Mouse (Mus musculus) heart, embryonic 10.5 days (tissue): ENCODE data around the gene Aifm3. TPM values are rescaled to one million over a fixed set of nuclear protein-coding genes. Genes with fewer than 3 reads are reported as not detected.
"Not testable (repeated sequence)": the region's sequence is repeated elsewhere in the genome, so short reads cannot be mapped to it uniquely, and the experiment has no call there.

Source experiments
- DNase-seq: peaks from one replicate; pipeline ENCODE4 v3.0.0-alpha.2; 2017; ENCODE audit warnings: low spot score
- H3K27ac ChIP-seq: fragments of 300-500 bp; sonication (generic); 2 replicates; pipeline ENCODE4 v1.5.1; 2016; ENCODE audit warnings: mild to moderate bottlenecking
- H3K27me3 ChIP-seq: fragments of 300-500 bp; sonication (generic); 2 replicates; pipeline ENCODE4 v1.6.1; 2016; ENCODE audit warnings: mild to moderate bottlenecking; ENCODE audit not compliant: poor library complexity, insufficient read depth, severe bottlenecking
- H3K36me3 ChIP-seq: fragments of 300-500 bp; sonication (generic); 2 replicates; pipeline ENCODE4 v1.6.1; 2016; ENCODE audit warnings: mild to moderate bottlenecking, moderate library complexity
- H3K4me1 ChIP-seq: fragments of 300-500 bp; sonication (generic); 2 replicates; pipeline ENCODE4 v1.6.1; 2016; ENCODE audit warnings: mild to moderate bottlenecking
- H3K4me3 ChIP-seq: fragments of 300-500 bp; sonication (generic); 2 replicates; pipeline ENCODE4 v1.5.1; 2016; ENCODE audit warnings: mild to moderate bottlenecking, moderate library complexity
- H3K9me3 ChIP-seq: fragments of 300-500 bp; sonication (generic); 2 replicates; pipeline ENCODE4 v1.6.1; 2016; ENCODE audit warnings: mild to moderate bottlenecking, moderate library complexity
- WGBS: fragments of 180-500 bp; shearing (Covaris S2); methylation state at CpG from one replicate; pipeline ENCODE4 v1.1.7; 2016; 5-methylcytosine and 5-hydroxymethylcytosine counted together
- polyA plus RNA-seq: library from polyadenylated mRNA; unstranded; fragments of >200 nt; fragmentation: Nextera tagmentation; extraction: Ambion mirVana; gene quantifications from 2 replicates; pipeline ENCODE4 v1.2.1, GENCODE M21; 2016

Gene Aifm3
- polyA plus RNA-seq, 1 experiment from 2014 or later = 0.97 TPM

DNA sequence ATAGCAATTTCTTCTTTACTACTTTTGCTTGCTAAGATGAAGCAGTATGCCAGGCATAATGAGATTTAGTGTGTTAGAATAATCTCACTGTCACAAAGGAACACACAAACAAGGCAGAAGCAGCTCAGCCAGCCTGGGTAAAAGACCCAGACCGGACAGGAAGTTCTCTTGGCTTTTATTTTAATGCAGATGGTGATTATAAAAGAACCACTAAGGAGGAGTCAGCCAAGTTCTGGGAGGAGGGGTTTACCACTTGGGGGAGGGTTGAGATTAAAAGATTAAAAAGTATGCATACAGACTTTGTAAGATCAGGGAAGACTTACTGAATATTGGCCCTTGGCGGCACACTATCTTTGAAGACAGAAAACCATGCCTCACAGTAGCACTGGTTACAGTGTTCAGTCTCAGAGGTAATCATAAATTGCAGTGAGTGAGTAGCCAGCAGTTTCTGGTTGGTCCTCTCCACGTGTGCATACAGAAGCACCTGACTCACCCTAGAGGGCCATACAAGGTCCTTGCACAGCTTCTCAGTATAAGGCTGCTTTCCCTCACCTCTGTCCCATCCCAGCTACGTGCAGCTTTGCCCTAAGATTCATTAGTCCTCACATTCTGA, 11.0 kb upstream of the Aifm3 start:
- Histone ChIP-seq H3K4me1 (no peaks in the 10 kb centered on the region), H3K9me3 (no peaks in the 10 kb centered on the region)

DNA sequence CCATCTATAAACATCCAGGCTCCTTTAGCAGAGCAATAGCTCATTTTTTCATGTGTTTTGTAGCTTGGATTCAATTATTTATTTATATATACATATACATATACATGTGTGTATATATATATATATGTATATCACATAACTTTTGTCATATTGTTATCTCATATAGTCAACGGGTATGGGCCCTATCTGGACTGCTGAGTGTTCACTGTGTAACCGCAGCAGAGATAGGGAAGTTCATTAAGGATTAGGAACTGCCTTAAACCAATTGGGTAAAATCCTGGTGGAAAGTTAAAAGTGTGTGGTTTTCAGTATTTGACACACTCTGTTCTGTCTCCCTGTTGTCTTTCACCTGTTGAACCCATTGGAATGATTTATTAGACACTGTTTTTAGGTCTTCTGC, 7.9 kb upstream of the Aifm3 start:
- Histone ChIP-seq H3K27me3 (no peaks in the 10 kb centered on the region), H3K36me3 (peaks cover 44% of the 10 kb centered on the region), H3K4me1 (peaks cover 9% of the 10 kb centered on the region), H3K27ac (no peak overlapping the region), H3K9me3 (no peaks in the 10 kb centered on the region), H3K4me3 (no peak overlapping the region)
- WGBS = 80% methylated on average over 2 of the region's 2 CpGs
- no peak for DNase-seq

More for the DNA sequence above, 11.0 kb upstream of the Aifm3 start:
- no peaks in the 10 kb centered on the region for H3K27me3 ChIP-seq
- H3K27ac ChIP-seq = no peak overlapping the region
- H3K36me3 ChIP-seq = peaks cover 31% of the 10 kb centered on the region
- WGBS = 83% methylated on average over 4 of the region's 4 CpGs
- H3K4me3 ChIP-seq = no peak overlapping the region
- DNase-seq = no peak

DNA sequence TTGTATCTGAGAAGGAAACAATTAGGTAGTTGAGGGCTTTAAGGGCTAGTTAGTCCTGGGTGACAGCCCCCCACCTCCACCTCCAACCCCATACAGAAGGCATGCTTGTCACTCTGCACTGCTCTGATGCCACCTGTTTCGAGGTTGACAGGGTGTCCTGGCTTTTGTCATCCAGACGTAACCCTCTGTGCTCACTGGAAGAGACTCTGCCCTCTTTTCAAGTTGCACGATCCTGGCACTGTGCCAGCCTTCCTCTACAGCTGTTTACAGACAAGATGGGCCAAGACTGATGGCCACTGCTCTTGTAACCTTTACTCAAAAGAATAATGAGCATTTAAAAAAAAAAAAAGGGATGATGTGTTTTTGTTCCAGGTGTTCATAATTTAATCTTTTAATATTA, 2.9 kb upstream of the Aifm3 start:
- H3K27ac ChIP-seq = no peak overlapping the region
- DNase-seq = no peak
- H3K9me3 ChIP-seq = no peaks in the 10 kb centered on the region
- H3K4me3 ChIP-seq = no peak overlapping the region
- H3K4me1 ChIP-seq = peaks cover 27% of the 10 kb centered on the region
- H3K36me3 ChIP-seq = peaks cover 48% of the 10 kb centered on the region
- WGBS = 27% methylated on average over 3 of the region's 3 CpGs
- H3K27me3 ChIP-seq = peaks cover 21% of the 10 kb centered on the region

DNA sequence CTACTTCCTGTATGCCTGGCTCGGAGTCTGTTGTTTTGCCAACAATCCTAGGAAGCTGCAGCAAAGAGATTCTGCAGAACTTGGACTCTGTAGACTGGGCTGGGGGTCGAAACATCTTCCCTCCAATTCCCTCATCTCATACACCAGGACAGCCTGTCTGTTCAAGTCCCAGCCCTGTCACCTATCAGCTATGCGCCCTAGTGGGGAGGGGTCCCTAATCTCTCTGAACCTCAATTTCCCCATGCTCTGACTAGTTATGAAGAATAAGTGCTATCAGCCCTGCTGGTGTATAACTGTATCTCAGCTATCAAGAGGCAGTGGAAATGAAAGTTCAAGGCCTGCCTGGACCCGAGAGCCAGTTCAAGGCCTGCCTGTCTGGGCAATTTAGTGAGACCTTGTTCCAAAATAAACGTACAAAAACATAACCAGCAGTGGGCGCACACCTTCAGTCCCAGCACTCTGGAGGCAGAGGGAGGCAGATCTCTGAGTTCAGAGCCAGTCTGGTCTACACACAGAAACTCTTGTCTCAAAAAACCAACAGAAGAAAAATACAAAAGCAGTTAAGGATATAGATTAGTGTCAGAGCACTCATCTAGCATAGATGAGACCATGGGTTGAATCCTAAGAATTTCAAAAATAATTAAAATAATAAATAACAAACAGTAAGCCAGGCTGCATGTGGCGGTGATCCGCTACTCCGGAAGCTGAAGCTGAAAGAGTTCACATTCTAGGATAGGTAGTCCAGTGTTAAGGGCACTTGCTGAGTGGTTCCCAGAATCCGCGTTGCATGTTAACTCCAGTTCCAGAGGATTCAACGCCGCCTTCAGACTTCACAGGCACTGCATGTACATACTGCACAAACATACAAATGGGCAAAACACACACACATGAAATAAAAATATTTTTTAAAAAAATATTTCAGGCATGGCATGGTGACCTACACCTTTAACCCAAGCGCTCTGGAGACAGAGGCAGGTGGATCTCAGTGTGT, 638 bp upstream of the Aifm3 start:
- Histone ChIP-seq H3K36me3 (peaks cover 35% of the 10 kb centered on the region), H3K4me3 (peak overlapping the region; percentile 64), H3K4me1 (peaks cover 27% of the 10 kb centered on the region), H3K27me3 (peaks cover 38% of the 10 kb centered on the region), H3K9me3 (no peaks in the 10 kb centered on the region), H3K27ac (no peak overlapping the region)
- DNase-seq = peak; percentile 66
- 48% methylated on average over 14 of the region's 14 CpGs for WGBS

DNA sequence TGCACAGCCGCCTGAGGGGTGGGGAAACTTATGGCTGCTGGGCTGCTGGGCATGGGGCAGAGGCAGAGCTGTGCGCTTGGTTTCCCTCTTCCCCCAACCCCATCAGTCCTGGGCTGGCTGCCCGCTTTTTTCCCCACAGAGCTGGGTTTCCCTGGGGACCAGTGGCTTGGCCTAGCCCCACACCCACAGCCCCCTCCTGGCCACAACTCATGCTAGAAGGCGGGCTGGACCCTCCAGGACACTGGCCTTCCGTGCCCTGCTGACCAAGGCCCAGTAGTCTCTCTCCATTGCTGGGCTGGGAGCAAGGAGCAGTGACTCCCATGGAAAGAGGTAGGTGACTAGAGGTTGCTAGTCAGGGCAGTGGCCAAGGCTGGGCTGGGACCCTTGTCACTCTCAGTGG, 1.7 kb downstream of the Aifm3 start:
- peaks cover 14% of the 10 kb centered on the region; the same call in 1 of the 2 replicates for H3K36me3 ChIP-seq
- 78% methylated on average over 5 of the region's 5 CpGs for WGBS
- no peak for DNase-seq
- H3K4me3 ChIP-seq = no peak overlapping the region
- no peak overlapping the region for H3K27ac ChIP-seq
- H3K9me3 ChIP-seq = no peaks in the 10 kb centered on the region
- H3K4me1 ChIP-seq = peaks cover 21% of the 10 kb centered on the region
- peaks cover 38% of the 10 kb centered on the region for H3K27me3 ChIP-seq

DNA sequence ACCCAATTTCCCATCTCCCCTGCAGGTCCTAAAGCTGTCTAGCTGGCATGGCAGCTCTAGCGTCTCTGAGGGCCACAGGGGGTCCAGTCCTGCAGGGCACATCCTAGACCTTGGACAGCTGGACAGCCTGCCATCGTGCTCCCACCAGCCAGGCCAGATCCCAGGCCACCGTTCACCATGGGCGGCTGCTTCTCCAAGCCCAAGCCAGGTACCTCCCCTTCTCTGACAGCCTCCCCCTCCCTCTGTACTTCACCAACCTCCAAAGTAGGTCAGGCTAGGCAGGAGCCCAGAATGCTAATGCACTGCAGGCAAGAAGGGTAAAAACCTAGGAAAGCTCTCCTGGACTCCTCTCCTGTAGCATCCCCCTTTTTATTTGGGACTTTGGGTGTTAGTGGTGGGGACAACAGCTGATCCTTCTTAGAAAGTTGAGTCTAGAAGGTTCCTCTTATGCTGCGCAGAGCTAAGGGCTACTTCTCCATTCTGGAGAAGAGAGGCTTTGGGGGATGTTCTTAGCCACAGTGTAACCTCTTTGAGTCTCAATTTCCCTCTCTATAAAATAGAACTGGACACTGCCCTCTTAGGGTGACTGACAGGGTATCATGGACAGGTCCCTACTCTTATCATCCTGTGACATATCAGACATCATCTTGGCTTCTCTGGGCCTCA, 2.6 kb downstream of the Aifm3 start:
- peaks cover 38% of the 10 kb centered on the region for H3K27me3 ChIP-seq
- H3K36me3 ChIP-seq = peaks cover 9% of the 10 kb centered on the region; the same call in 1 of the 2 replicates
- 65% methylated on average over 5 of the region's 5 CpGs for WGBS
- no peak for DNase-seq
- no peak overlapping the region for H3K4me3 ChIP-seq
- no peak overlapping the region for H3K27ac ChIP-seq
- H3K9me3 ChIP-seq = no peaks in the 10 kb centered on the region
- H3K4me1 ChIP-seq = peaks cover 24% of the 10 kb centered on the region

DNA sequence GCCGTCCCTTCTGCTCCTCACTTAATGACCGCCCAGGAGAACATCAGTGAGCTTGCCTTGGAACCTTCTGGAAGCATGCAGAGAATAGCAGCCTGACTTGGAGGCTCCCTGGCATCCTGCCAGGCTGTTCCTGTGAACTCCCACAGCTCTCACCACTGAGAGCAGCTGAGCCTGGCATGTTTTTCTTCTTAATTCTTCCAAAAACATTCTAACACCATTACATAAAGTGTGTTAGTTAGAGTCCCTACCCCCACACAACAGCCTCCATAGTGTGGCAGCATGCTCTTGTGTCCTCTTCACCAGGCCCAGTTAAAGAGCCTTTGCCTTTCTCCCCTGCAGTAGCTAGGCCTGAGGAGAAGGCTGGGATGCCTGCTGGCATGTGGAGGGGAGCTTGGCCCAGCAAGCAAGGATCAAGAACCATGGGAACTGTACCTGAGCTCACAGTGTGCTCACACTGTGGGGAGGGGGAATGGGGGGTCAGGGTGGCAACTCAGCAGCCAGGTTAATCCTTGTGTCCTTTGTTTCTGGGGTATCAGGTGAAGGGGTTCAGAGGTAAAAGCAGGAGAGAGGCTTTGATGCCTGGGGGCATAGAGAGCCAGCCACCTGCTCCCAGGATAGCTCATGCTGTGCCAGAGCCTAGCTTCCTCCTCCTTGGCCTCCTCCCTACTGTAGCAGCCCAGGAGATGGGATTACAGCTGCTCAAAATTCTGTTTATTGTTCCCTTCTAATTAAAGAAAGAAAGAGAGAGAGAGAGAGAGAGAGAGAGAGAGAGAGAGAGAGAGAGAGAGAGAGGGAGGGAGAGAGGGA, 7.3 kb downstream of the Aifm3 start:
- no peak for DNase-seq

DNA sequence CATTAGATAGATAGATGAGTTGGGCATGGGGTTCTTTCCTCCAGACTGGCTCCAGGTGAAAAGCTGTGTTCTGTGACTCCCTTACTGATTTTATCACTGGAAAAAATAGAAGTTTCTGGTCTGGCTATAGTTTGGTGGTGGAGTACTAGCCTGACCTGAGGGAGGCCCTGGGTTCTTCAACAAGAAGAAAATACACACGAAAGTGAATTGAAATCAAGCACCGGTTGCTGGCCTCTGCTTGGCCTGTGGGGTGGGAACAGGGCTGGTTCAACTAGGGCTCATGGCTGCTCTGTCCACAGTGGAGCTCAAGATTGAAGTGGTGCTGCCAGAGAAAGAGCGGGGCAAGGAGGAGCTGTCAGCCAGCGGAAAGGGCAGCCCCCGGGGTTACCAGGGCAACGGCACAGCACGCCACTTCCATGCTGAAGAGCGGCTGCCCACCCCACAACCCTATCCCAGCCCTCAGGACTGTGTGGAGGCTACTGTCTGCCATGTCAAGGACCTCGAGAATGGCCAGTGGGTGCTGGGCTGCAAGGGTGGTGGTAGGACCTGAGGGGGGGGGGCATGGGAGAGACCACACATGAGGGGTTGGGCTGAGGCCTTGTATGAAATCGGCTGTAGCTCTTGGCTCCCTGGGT, 10.0 kb downstream of the Aifm3 start:
- Histone ChIP-seq H3K4me1 (peaks cover 23% of the 10 kb centered on the region), H3K27me3 (0 out of 2 replicates have a peak, but pooled peaks cover 8% of the 10 kb centered on the region), H3K27ac (no peak overlapping the region), H3K9me3 (no peaks in the 10 kb centered on the region), H3K36me3 (no peaks in the 10 kb centered on the region), H3K4me3 (no peak overlapping the region)
- DNase-seq = no peak
- 36% methylated on average over 10 of the region's 10 CpGs for WGBS

More for the DNA sequence above, 7.3 kb downstream of the Aifm3 start:
- peaks cover 15% of the 10 kb centered on the region for H3K27me3 ChIP-seq
- H3K4me1 ChIP-seq = peaks cover 17% of the 10 kb centered on the region
- no peaks in the 10 kb centered on the region for H3K9me3 ChIP-seq
- no peak overlapping the region for H3K4me3 ChIP-seq
- no peaks in the 10 kb centered on the region for H3K36me3 ChIP-seq
- 55% methylated on average over 2 of the region's 2 CpGs for WGBS
- no peak overlapping the region; the same call in 1 of the 2 replicates for H3K27ac ChIP-seq

DNA sequence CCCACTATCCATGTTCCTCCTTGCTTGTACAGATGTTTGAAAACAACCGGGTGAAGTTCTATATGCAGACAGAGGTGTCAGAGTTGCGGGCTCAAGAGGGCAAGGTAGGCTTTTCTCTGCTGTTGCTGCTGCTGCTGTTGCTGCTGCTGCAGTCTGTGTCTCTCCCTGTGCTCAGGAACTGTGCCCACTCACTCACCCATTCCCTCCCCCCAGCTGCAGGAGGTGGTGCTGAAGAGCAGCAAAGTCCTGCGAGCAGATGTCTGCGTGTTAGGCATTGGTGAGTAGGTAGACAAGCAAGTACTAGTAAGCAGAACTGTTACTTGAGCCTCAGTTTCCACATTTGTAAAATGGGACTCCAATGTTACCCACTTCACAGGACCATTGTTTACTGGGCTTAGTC, 13.3 kb downstream of the Aifm3 start:
- 57% methylated on average over 4 of the region's 4 CpGs for WGBS
- peaks cover 17% of the 10 kb centered on the region for H3K4me1 ChIP-seq
- no peaks in the 10 kb centered on the region for H3K9me3 ChIP-seq
- no peak for DNase-seq
- H3K27me3 ChIP-seq = peaks cover 22% of the 10 kb centered on the region; the same call in 1 of the 2 replicates
- no peak overlapping the region for H3K4me3 ChIP-seq
- H3K36me3 ChIP-seq = no peaks in the 10 kb centered on the region
- H3K27ac ChIP-seq = peak overlapping the region; percentile 47

DNA sequence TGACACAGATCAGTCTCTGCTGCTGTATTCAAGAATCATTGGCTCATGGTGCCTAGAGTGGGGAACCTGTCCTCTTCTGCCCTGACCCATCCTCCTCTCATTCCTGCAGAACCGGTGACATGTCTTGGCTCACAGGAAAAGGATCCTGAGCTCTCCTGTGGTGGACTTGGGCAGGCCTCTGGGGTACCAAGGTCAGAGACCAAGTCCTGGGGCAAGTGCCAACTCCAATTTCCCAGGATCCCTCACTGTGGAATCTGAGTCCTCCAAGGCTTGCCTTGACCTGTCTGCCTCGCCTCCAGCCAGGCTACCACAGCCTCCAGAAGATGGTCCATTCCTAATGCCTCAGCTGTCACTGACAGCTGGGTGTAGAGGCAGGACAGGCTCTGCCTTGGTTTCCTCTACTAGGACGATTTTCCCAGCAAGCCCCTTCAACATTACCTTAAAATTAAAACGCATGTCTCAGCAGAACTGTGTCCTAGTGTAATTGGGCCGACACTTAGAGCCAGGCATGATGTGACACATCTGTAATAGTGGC, 17.7 kb downstream of the Aifm3 start:
- Histone ChIP-seq H3K9me3 (no peaks in the 10 kb centered on the region), H3K27ac (no peak overlapping the region), H3K4me1 (peaks cover 20% of the 10 kb centered on the region), H3K36me3 (peaks cover 11% of the 10 kb centered on the region), H3K4me3 (no peak overlapping the region), H3K27me3 (peaks cover 22% of the 10 kb centered on the region; the same call in 1 of the 2 replicates)
- no peak for DNase-seq
- 81% methylated on average over 5 of the region's 5 CpGs for WGBS

DNA sequence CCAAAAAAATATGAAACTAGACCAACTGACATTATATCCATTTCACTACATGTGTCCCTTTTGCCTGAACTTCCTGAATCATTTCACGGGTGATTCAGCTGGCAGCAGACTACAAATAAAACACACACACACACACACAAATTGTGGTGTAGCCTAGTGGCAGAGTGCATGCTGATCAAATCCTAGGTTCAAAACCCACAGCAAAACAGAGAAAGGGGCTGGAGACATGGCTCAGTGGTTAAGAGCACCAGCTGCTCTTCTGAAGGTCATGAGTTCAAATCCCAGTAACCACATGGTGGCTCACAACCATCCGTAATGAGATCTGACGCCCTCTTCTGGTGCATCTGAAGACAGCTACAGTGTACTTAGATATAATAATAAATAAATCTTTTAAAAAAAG, 18.6 kb downstream of the Aifm3 start:
- peak overlapping the region; percentile 86 for H3K4me3 ChIP-seq
- H3K36me3 ChIP-seq = peaks cover 20% of the 10 kb centered on the region
- WGBS = 30% methylated on average over 3 of the region's 3 CpGs
- H3K4me1 ChIP-seq = peaks cover 13% of the 10 kb centered on the region
- DNase-seq, H3K9me3 ChIP-seq: not testable (repeated sequence)
- H3K27me3 ChIP-seq = peaks cover 22% of the 10 kb centered on the region; the same call in 1 of the 2 replicates
- H3K27ac ChIP-seq = peak overlapping the region; percentile 95
